Mouse (Mus musculus): ENCODE measurements around the gene Olfr1133. TPM values are rescaled to one million over a fixed set of nuclear protein-coding genes. Genes with fewer than 3 reads are reported as not detected.

The Olfr1133 gene
- not detected in 2 replicates for polyA plus RNA-seq (2015; fragmentation: Nextera tagmentation; extraction: Ambion mirVana)

- Histone ChIP-seq H3K27ac (replicated peaks) (no peak within 1 kb of the TSS), H3K4me1 (replicated peaks; ENCODE audit: control insufficient read depth, insufficient read depth) (no peaks in the 10 kb centered on the region), H3K4me3 (ENCODE audit: low read depth, low read length) (no peak within 1 kb of the TSS), H3K4me2 (replicated peaks; ENCODE audit: low read depth) (no peak within 1 kb of the TSS), H3K27me3 (ENCODE audit: control insufficient read depth, insufficient read depth, low read length) (no peaks in the 10 kb centered on the region), H3K9ac (ENCODE audit: low read length) (no peak within 1 kb of the TSS), H3K36me3 (ENCODE audit: control insufficient read depth, insufficient read depth, low read length) (no peaks in the 10 kb centered on the region), H3K9me3 (ENCODE audit: control insufficient read depth, low read length) (no peaks in the 10 kb centered on the region)
- TF ChIP-seq CTCF (IDR thresholded peaks at IDR 0.05; ENCODE audit: low read depth) = no peak
- TF ChIP-seq EP300 (optimal IDR thresholded peaks at IDR 0.05) = no peak
- DNase-seq (ENCODE audit: low spot score) = no peak
- no peak for ATAC-seq (ENCODE audit: low FRiP score, low TSS enrichment)
These were observed at the start of gene Olfr1133 for GRCm38 (mm10) chr2:87647274-87647673. TSS of gene Olfr1133 (minus strand) at chr2:87647374.

GRCm38 (mm10) chr2:87693847-87694246 lies 46.7 kb upstream of the Olfr1133 start, which contains the start of gene Olfr1136:
TSS of gene Olfr1136 (minus strand) at chr2:87693947.
- H3K36me3 ChIP-seq (ENCODE audit: control insufficient read depth, insufficient read depth, low read length) = no peaks in the 10 kb centered on the region
- H3K4me1 ChIP-seq (replicated peaks; ENCODE audit: control insufficient read depth, insufficient read depth) = no peaks in the 10 kb centered on the region
- no peak within 1 kb of the TSS for H3K27ac ChIP-seq (replicated peaks)
- no peak within 1 kb of the TSS for H3K4me3 ChIP-seq (ENCODE audit: low read depth, low read length)
- H3K9me3 ChIP-seq (ENCODE audit: control insufficient read depth, low read length) = no peaks in the 10 kb centered on the region
- no peak for DNase-seq (ENCODE audit: low spot score)
- TF ChIP-seq CTCF (IDR thresholded peaks at IDR 0.05; ENCODE audit: low read depth) (no peak), EP300 (optimal IDR thresholded peaks at IDR 0.05) (no peak)
- H3K9ac ChIP-seq (ENCODE audit: low read length) = no peak within 1 kb of the TSS
- no peak within 1 kb of the TSS for H3K4me2 ChIP-seq (replicated peaks; ENCODE audit: low read depth)
- no peaks in the 10 kb centered on the region for H3K27me3 ChIP-seq (ENCODE audit: control insufficient read depth, insufficient read depth, low read length)
- no peak for ATAC-seq (ENCODE audit: low FRiP score, low TSS enrichment)

GRCm38 (mm10) chr2:87673564-87673963 lies 26.4 kb upstream of the Olfr1133 start, which contains the start of gene Olfr1135:
TSS of gene Olfr1135 (minus strand) at chr2:87673664.
- Histone ChIP-seq H3K4me1 (replicated peaks; ENCODE audit: control insufficient read depth, insufficient read depth) (no peaks in the 10 kb centered on the region), H3K4me2 (replicated peaks; ENCODE audit: low read depth) (no peak within 1 kb of the TSS), H3K4me3 (ENCODE audit: low read depth, low read length) (no peak within 1 kb of the TSS), H3K9ac (ENCODE audit: low read length) (no peak within 1 kb of the TSS), H3K9me3 (ENCODE audit: control insufficient read depth, low read length) (no peaks in the 10 kb centered on the region), H3K27ac (replicated peaks) (no peak within 1 kb of the TSS), H3K27me3 (ENCODE audit: control insufficient read depth, insufficient read depth, low read length) (no peaks in the 10 kb centered on the region), H3K36me3 (ENCODE audit: control insufficient read depth, insufficient read depth, low read length) (no peaks in the 10 kb centered on the region)
- TF ChIP-seq EP300 (optimal IDR thresholded peaks at IDR 0.05) = no peak
- no peak for TF ChIP-seq CTCF (IDR thresholded peaks at IDR 0.05; ENCODE audit: low read depth)
- ATAC-seq (ENCODE audit: low FRiP score, low TSS enrichment) = no peak
- 16% methylated on average over 1 of the region's 1 CpGs for WGBS
- no peak for DNase-seq (ENCODE audit: low spot score)

GRCm38 (mm10) chr2:87658360-87658759 lies 11.2 kb upstream of the Olfr1133 start, which contains the start of gene Olfr1134:
TSS of gene Olfr1134 (minus strand) at chr2:87658460.
- DNase-seq (ENCODE audit: low spot score) (no peak), ATAC-seq (ENCODE audit: low FRiP score, low TSS enrichment) (no peak)
- no peaks in the 10 kb centered on the region for H3K36me3 ChIP-seq (ENCODE audit: control insufficient read depth, insufficient read depth, low read length)
- H3K4me3 ChIP-seq (ENCODE audit: low read depth, low read length) = no peak within 1 kb of the TSS
- no peak for TF ChIP-seq EP300 (optimal IDR thresholded peaks at IDR 0.05)
- no peak for TF ChIP-seq CTCF (IDR thresholded peaks at IDR 0.05; ENCODE audit: low read depth)
- no peak within 1 kb of the TSS for H3K4me2 ChIP-seq (replicated peaks; ENCODE audit: low read depth)
- H3K9ac ChIP-seq (ENCODE audit: low read length) = no peak within 1 kb of the TSS
- no peaks in the 10 kb centered on the region for H3K4me1 ChIP-seq (replicated peaks; ENCODE audit: control insufficient read depth, insufficient read depth)
- no peaks in the 10 kb centered on the region for H3K9me3 ChIP-seq (ENCODE audit: control insufficient read depth, low read length)
- whole genome bisulfite sequencing = 83% methylated on average over 2 of the region's 2 CpGs
- H3K27me3 ChIP-seq (ENCODE audit: control insufficient read depth, insufficient read depth, low read length) = no peaks in the 10 kb centered on the region
- no peak within 1 kb of the TSS for H3K27ac ChIP-seq (replicated peaks)

GRCm38 (mm10) chr2:87642441-87642840 lies 4.7 kb downstream of the Olfr1133 start:
- no peak overlapping the region for H3K27ac ChIP-seq (replicated peaks)
- H3K4me2 ChIP-seq (replicated peaks; ENCODE audit: low read depth) = no peak overlapping the region
- H3K9ac ChIP-seq (ENCODE audit: low read length) = no peak overlapping the region
- no peaks in the 10 kb centered on the region for H3K27me3 ChIP-seq (ENCODE audit: control insufficient read depth, insufficient read depth, low read length)
- no peaks in the 10 kb centered on the region for H3K4me1 ChIP-seq (replicated peaks; ENCODE audit: control insufficient read depth, insufficient read depth)
- no peak overlapping the region for H3K4me3 ChIP-seq (ENCODE audit: low read depth, low read length)
- DNase-seq (ENCODE audit: low spot score) = no peak
- no peak for TF ChIP-seq EP300 (optimal IDR thresholded peaks at IDR 0.05)
- no peak for ATAC-seq (ENCODE audit: low FRiP score, low TSS enrichment)
- H3K9me3 ChIP-seq (ENCODE audit: control insufficient read depth, low read length) = no peaks in the 10 kb centered on the region
- H3K36me3 ChIP-seq (ENCODE audit: control insufficient read depth, insufficient read depth, low read length) = no peaks in the 10 kb centered on the region

GRCm38 (mm10) chr2:87637435-87637834 lies 9.7 kb downstream of the Olfr1133 start, which contains the start of gene Olfr1132:
TSS of gene Olfr1132 (minus strand) at chr2:87637535.
- no peak within 1 kb of the TSS for H3K4me2 ChIP-seq (replicated peaks; ENCODE audit: low read depth)
- no peak within 1 kb of the TSS for H3K4me3 ChIP-seq (ENCODE audit: low read depth, low read length)
- H3K9ac ChIP-seq (ENCODE audit: low read length) = no peak within 1 kb of the TSS
- no peaks in the 10 kb centered on the region for H3K9me3 ChIP-seq (ENCODE audit: control insufficient read depth, low read length)
- H3K27ac ChIP-seq (replicated peaks) = no peak within 1 kb of the TSS
- no peaks in the 10 kb centered on the region for H3K36me3 ChIP-seq (ENCODE audit: control insufficient read depth, insufficient read depth, low read length)
- TF ChIP-seq EP300 (optimal IDR thresholded peaks at IDR 0.05) = no peak
- no peak for TF ChIP-seq CTCF (IDR thresholded peaks at IDR 0.05; ENCODE audit: low read depth)
- ATAC-seq (ENCODE audit: low FRiP score, low TSS enrichment) (no peak), DNase-seq (ENCODE audit: low spot score) (no peak)
- no peaks in the 10 kb centered on the region for H3K4me1 ChIP-seq (replicated peaks; ENCODE audit: control insufficient read depth, insufficient read depth)
- H3K27me3 ChIP-seq (ENCODE audit: control insufficient read depth, insufficient read depth, low read length) = no peaks in the 10 kb centered on the region
